Mouse (Mus musculus) bone marrow macrophage, adult 2 months (primary cell): ENCODE measurements around the gene Plekha7.

Experiments used
- CTCF ChIP-seq: IDR thresholded peaks from 2 replicates; pipeline ENCODE4 v1.5.1; 2012; ENCODE audit warnings: low read depth, mild to moderate bottlenecking, low read length, moderate library complexity
- POLR2A ChIP-seq: IDR thresholded peaks from 2 replicates; pipeline ENCODE4 v1.6.1; 2012; ENCODE audit warnings: mild to moderate bottlenecking, low read depth, low read length, borderline replicate concordance

GRCm38 (mm10) chr7:116237157-116237981, 70.8 kb downstream of the Plekha7 start:
- TF ChIP-seq POLR2A (no peak), CTCF (no peak)
